Mouse (Mus musculus) hindbrain, embryonic 10.5 days (tissue): ENCODE results near the gene Mlh3. TPM values are rescaled to one million over a fixed set of nuclear protein-coding genes. Genes with fewer than 3 reads are reported as not detected.

Source experiments
- DNase-seq: peaks from one replicate; pipeline ENCODE4 v3.0.0-alpha.2; 2017; ENCODE audit warnings: low spot score
- H3K27ac ChIP-seq: fragments of 300-500 bp; sonication (generic); 2 replicates; pipeline ENCODE4 v1.5.1; 2016; ENCODE audit warnings: mild to moderate bottlenecking, moderate library complexity
- H3K27me3 ChIP-seq: fragments of 300-500 bp; sonication (generic); 2 replicates; pipeline ENCODE4 v1.6.1; 2016; ENCODE audit warnings: mild to moderate bottlenecking; ENCODE audit not compliant: poor library complexity, insufficient read depth, severe bottlenecking
- H3K36me3 ChIP-seq: fragments of 300-500 bp; sonication (generic); 2 replicates; pipeline ENCODE4 v1.6.1; 2016; ENCODE audit warnings: mild to moderate bottlenecking, moderate library complexity
- H3K4me1 ChIP-seq: fragments of 300-500 bp; sonication (generic); replicated peaks from 2 replicates; pipeline ENCODE4 v1.6.1; 2016; ENCODE audit warnings: mild to moderate bottlenecking
- H3K4me3 ChIP-seq: fragments of 300-500 bp; sonication (generic); 2 replicates; pipeline ENCODE4 v1.5.1; 2016; ENCODE audit warnings: mild to moderate bottlenecking, moderate library complexity
- H3K9me3 ChIP-seq: fragments of 300-500 bp; sonication (generic); 2 replicates; pipeline ENCODE4 v1.6.1; 2016; ENCODE audit warnings: mild to moderate bottlenecking, moderate library complexity
- WGBS: fragments of 180-500 bp; shearing (Covaris S2); methylation state at CpG from one replicate; pipeline ENCODE4 v1.1.7; 2016; 5-methylcytosine and 5-hydroxymethylcytosine counted together
- polyA plus RNA-seq: library from polyadenylated mRNA; unstranded; fragments of >200 nt; fragmentation: Nextera tagmentation; extraction: Ambion mirVana; gene quantifications from 2 replicates; pipeline ENCODE4 v1.2.1, GENCODE M21; 2016

The Mlh3 gene
- polyA plus RNA-seq, 1 experiment from 2014 or later: 5.5 TPM

DNA sequence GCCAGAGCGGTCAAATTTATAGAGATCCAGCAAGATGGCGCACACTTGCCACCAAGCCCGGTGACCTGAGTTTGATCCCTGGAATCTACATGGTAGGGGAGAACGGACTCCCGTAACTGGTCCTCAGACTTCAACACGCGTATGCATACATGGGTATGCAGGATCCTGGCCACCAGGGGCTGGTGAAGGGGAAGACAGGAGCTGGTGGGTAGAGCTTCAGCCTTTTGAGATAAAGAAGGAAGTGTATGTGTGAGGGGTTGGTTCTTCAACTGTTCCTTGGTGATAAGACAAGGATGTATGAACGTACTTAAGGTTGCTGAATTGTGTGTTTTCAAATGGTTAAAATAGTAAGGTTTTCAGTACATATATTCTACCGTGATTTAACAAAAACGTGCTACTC lies 8.5 kb upstream of the Mlh3 start:
- H3K9me3 ChIP-seq: 0 out of 2 replicates have a peak, but pooled peaks cover 7% of the 10 kb centered on the region
- peaks cover 12% of the 10 kb centered on the region for H3K4me1 ChIP-seq
- no peak overlapping the region for H3K4me3 ChIP-seq
- 93% methylated on average over 10 of the region's 10 CpGs for WGBS
- peaks cover 19% of the 10 kb centered on the region for H3K36me3 ChIP-seq
- DNase-seq: no peak
- no peaks in the 10 kb centered on the region for H3K27me3 ChIP-seq
- H3K27ac ChIP-seq: no peak overlapping the region

DNA sequence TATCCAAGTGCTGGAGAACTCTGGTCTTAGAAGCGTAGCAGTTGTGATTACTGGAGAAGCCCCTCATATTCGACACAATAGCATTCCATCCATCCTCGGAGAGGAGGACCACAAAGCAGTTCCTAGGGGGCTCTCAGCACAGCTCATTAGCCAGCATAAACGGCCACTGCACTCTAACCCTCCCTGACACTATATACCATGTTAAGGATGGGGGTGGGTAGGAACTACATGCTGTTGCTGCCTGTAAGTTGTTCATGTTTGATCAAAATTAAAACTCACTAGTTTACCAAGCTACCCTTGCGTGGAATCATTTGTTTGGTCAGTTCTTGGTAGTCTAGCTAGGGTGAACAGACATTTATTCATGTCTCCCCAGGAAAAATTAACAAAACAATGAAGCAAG lies 5.9 kb upstream of the Mlh3 start:
- 75% methylated on average over 5 of the region's 5 CpGs for WGBS
- Histone ChIP-seq H3K36me3 (peaks cover 19% of the 10 kb centered on the region), H3K4me1 (peaks cover 12% of the 10 kb centered on the region), H3K4me3 (no peak overlapping the region), H3K27ac (no peak overlapping the region), H3K9me3 (0 out of 2 replicates have a peak, but pooled peaks cover 7% of the 10 kb centered on the region), H3K27me3 (no peaks in the 10 kb centered on the region)
- no peak for DNase-seq

DNA sequence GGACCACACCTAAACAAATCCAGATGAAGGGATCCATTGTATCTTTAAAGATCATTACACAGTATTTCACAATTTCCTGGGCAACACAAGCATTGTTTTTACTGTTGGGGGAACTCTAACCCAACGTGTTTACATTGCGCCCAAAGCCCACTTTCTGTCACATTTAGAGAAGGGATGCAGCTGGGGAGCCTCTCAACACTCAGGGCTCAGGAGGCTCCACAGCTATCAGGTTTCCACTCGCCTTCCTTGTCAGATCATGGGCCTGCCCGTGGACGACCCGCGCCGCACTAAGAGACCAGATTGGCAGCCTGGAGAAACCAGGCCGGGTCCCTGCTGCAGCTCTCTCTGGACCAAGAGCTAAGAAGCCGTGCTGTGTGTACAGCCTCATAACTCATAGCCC lies 3.1 kb upstream of the Mlh3 start:
- DNase-seq: peak; percentile 42
- Histone ChIP-seq H3K27ac (no peak overlapping the region), H3K4me3 (no peak overlapping the region), H3K9me3 (0 out of 2 replicates have a peak, but pooled peaks cover 7% of the 10 kb centered on the region), H3K27me3 (no peaks in the 10 kb centered on the region), H3K36me3 (peaks cover 23% of the 10 kb centered on the region), H3K4me1 (peaks cover 5% of the 10 kb centered on the region)
- WGBS: 70% methylated on average over 10 of the region's 10 CpGs

DNA sequence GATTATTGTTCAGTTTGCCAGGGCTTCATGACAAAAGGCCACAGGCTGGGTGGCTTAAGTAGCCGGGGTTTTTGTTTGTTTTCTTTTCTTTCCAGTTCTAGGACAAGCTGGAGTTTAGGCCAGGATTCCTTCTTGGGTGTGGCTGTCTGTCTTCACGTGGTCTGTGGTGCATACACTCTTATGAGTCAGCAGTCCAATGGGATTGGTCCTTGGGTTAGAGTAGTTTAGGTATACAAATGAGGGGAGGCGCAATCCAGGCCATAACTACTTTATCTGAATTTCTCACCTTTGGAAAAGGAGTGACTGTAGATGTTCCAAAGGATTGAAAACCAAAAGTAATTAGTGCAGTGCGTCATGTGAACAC lies 1.4 kb upstream of the Mlh3 start:
- peaks cover 25% of the 10 kb centered on the region for H3K36me3 ChIP-seq
- H3K4me1 ChIP-seq: peaks cover 5% of the 10 kb centered on the region
- DNase-seq: no peak
- no peak overlapping the region for H3K4me3 ChIP-seq
- no peaks in the 10 kb centered on the region for H3K27me3 ChIP-seq
- H3K9me3 ChIP-seq: 0 out of 2 replicates have a peak, but pooled peaks cover 7% of the 10 kb centered on the region
- H3K27ac ChIP-seq: no peak overlapping the region
- whole genome bisulfite sequencing: 72% methylated on average over 4 of the region's 4 CpGs

DNA sequence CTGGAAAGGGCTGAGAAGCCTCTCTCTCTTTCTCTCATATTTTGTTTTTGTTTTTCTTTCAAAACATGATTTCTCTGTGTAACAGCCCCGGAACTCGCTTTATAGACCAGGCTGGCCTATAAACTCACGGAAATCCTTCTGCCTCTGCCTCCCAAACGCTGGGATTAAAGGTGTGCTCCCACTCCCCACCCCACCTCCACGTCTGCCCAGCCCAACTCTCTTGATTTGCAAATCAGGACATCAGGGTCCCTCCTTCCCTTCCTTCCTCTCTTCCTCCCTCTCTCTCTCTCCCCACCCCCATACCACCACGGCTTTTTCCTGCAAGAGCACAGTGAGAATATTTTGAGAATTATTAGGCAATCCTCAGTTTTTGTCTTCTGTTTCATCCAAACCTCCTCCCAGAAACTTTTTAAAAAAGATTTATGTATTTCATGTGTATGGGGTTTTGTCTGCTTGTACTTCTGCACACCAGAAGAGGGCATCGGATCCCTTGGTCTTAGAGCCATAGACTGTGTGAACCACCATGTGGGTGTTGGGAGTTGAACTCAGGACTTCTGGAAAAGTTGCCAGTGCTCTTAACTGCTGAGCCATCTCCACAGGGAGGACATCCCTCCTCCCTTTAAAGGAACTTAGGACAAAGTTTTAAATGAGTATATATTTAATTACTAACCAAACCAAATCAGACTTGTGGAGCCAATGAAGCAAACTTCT lies 888 bp upstream of the Mlh3 start:
- Histone ChIP-seq H3K36me3 (peaks cover 25% of the 10 kb centered on the region), H3K27me3 (no peaks in the 10 kb centered on the region), H3K27ac (no peak overlapping the region), H3K4me1 (peaks cover 5% of the 10 kb centered on the region), H3K9me3 (0 out of 2 replicates have a peak, but pooled peaks cover 7% of the 10 kb centered on the region), H3K4me3 (no peak overlapping the region)
- DNase-seq: no peak
- 78% methylated on average over 7 of the region's 7 CpGs for WGBS

DNA sequence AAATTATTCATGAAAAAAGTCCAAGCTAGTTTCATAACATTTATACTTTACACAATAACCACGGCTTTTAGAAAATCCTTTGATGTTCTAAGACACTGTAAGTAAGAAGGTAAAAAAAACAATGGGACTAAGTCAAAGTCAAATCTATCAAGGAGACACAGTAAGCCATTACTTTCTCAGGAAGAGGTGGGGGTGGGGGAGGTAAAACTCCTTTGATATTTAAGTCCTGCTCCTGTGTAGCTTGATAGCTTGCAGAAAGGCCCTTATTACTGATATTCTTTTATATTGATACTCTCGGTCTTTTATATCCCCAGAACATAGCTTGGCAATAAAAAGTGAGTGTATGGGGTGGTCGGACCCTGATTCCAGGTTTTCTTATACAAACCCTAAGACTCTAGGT lies 578 bp downstream of the Mlh3 start:
- Histone ChIP-seq H3K27ac (peak overlapping the region; percentile 92), H3K4me3 (peak overlapping the region; percentile 63), H3K36me3 (peaks cover 14% of the 10 kb centered on the region), H3K27me3 (no peaks in the 10 kb centered on the region), H3K4me1 (peaks cover 5% of the 10 kb centered on the region), H3K9me3 (0 out of 2 replicates have a peak, but pooled peaks cover 7% of the 10 kb centered on the region)
- WGBS: 64% methylated on average over 3 of the region's 3 CpGs
- no peak for DNase-seq

DNA sequence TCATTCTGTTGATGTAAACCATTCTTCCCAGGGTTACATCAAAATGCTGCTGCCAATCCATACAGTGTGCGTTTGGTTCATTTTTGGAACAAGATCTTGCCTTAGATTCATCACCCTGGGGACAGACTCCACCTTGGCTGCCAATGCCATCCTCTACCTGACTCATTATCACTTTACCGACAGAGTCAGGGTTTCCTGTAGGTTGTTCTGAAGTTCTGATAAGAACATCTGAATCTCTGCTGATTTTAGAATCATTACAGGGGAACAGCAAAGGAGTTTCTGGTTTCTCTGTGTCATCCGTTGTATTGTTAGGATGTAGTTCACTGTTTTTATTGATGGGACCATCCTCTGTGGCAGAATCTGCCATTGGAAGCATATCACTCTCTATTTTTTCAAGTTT lies 4.2 kb downstream of the Mlh3 start:
- Histone ChIP-seq H3K27me3 (no peaks in the 10 kb centered on the region), H3K9me3 (no peaks in the 10 kb centered on the region), H3K36me3 (peaks cover 10% of the 10 kb centered on the region), H3K4me3 (no peak overlapping the region), H3K4me1 (peaks cover 5% of the 10 kb centered on the region), H3K27ac (no peak overlapping the region)
- WGBS: 94% methylated on average over 3 of the region's 3 CpGs
- DNase-seq: no peak

DNA sequence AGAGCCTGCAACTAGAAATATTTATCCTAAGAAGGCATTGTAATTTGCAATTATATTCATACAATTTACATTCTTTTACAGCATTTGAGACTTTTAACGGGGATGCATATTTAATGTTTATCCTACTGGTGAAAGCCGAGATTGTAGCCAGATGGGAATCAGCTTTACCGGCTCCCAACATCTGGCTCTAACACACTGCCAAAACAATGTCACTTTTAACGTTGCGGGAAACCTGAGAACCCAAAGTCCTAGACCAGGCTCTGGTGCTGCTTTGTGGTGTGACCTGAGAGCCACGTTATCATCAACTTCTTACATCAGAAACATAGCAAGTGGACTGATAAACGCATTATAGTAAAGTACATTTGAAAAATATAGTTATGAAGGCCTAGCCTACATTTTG lies 5.5 kb downstream of the Mlh3 start:
- no peak for DNase-seq
- H3K36me3 ChIP-seq: peaks cover 10% of the 10 kb centered on the region
- H3K27ac ChIP-seq: no peak overlapping the region
- peaks cover 2% of the 10 kb centered on the region for H3K4me1 ChIP-seq
- WGBS: 61% methylated on average over 7 of the region's 7 CpGs
- H3K27me3 ChIP-seq: no peaks in the 10 kb centered on the region
- no peak overlapping the region for H3K4me3 ChIP-seq
- H3K9me3 ChIP-seq: no peaks in the 10 kb centered on the region

DNA sequence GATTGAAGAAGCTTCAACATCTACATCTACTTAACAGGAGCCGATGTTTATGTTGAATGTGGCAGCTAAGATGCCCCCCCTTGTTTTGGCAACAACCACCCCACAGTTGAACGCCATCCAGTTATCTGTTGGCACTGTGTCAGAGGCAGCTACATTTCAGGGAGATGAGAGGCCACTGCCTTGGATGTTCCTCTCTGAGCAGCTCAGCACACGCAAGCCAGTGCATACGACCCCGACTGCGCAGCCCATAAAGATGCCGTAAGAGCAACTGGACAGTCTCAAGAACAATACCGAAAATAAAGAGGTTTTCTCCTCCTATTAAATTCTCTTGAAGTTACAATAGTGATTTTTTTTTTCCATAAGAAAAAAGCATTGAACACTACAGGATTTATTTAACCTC lies 5.9 kb downstream of the Mlh3 start:
- Histone ChIP-seq H3K4me1 (no peaks in the 10 kb centered on the region), H3K9me3 (no peaks in the 10 kb centered on the region), H3K4me3 (no peak overlapping the region), H3K27me3 (no peaks in the 10 kb centered on the region), H3K36me3 (peaks cover 10% of the 10 kb centered on the region), H3K27ac (0 out of 2 replicates have a peak overlapping the region, but pooled peaks have one; percentile 12)
- 85% methylated on average over 8 of the region's 8 CpGs for WGBS
- DNase-seq: no peak

DNA sequence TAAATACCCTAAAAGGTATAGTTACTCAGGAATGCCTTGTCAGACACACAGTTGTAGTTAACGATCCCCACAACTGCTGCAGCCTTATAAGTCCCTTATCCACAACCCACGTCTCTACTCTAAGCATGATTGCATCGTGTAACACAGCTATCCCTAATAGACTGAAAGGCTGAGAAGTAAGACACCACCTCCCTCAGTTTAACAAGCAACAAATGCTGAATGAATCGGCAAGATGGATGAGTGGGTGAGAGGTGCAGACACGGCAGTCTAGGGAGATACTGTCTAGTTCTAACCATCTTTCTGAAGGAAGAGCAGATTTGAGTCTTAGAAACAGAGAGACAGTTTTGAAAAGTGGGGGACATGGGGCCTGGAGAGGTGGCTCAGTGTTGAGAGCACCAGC lies 7.2 kb downstream of the Mlh3 start:
- H3K36me3 ChIP-seq: peaks cover 6% of the 10 kb centered on the region; the same call in 1 of the 2 replicates
- H3K27me3 ChIP-seq: no peaks in the 10 kb centered on the region
- no peak for DNase-seq
- no peak overlapping the region for H3K4me3 ChIP-seq
- H3K27ac ChIP-seq: no peak overlapping the region
- WGBS: 87% methylated on average over 5 of the region's 5 CpGs
- H3K4me1 ChIP-seq: no peaks in the 10 kb centered on the region
- H3K9me3 ChIP-seq: no peaks in the 10 kb centered on the region

DNA sequence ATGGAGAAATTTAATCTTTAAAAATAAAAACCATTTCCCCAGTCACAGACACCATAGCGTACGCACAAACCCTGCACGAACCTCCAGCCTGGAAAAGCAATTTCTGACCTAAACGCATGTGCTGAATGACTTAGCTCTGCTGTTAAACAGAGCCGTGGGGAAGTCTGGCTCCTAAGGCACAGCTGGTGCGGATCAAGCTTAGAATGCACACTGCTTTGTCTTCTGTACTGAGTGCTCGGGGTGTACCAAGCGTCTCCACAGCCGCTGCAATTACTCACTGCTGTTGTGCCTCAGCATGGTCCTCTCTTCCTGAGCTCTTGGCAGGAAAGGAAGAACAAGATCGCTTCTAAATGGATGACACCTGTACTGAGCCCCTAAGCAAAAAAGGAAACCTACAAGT lies 7.9 kb downstream of the Mlh3 start:
- H3K4me3 ChIP-seq: no peak overlapping the region
- WGBS: 62% methylated on average over 10 of the region's 10 CpGs
- H3K9me3 ChIP-seq: no peaks in the 10 kb centered on the region
- H3K27ac ChIP-seq: no peak overlapping the region
- no peaks in the 10 kb centered on the region for H3K4me1 ChIP-seq
- no peaks in the 10 kb centered on the region for H3K27me3 ChIP-seq
- peak; percentile 23 for DNase-seq
- H3K36me3 ChIP-seq: peaks cover under 1% of the 10 kb centered on the region; the same call in 1 of the 2 replicates

DNA sequence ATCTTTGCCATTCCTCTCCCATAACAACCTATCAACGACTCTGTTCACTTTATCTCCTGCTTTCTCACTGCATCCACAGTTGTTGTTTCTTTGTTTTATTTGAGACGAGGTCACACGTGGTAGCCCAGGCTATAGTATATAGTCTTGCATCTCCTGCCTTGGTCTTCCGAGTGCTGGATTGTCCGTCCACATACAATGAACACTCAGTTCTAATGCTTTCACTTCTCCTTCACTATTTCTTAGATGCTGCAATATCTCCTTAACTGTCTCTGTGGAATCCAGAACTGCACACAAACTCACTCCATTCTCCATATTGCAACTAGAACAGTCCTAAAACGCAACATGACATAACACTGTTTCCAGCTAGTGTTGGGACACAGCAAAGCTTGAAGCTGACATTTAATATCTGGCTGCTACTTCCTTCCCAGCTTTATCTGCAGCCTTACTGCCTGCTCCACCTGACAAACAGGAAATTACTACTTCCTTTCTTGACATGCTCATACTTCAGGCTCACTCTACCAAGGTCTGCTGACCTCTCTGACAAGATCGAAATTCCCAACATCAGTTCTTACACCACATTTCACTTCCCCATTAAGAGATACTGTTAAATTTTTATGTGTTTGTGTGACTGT lies 13.3 kb downstream of the Mlh3 start:
- Histone ChIP-seq H3K27ac (no peak overlapping the region), H3K9me3 (no peaks in the 10 kb centered on the region)
- WGBS: 85% methylated on average over 7 of the region's 7 CpGs

DNA sequence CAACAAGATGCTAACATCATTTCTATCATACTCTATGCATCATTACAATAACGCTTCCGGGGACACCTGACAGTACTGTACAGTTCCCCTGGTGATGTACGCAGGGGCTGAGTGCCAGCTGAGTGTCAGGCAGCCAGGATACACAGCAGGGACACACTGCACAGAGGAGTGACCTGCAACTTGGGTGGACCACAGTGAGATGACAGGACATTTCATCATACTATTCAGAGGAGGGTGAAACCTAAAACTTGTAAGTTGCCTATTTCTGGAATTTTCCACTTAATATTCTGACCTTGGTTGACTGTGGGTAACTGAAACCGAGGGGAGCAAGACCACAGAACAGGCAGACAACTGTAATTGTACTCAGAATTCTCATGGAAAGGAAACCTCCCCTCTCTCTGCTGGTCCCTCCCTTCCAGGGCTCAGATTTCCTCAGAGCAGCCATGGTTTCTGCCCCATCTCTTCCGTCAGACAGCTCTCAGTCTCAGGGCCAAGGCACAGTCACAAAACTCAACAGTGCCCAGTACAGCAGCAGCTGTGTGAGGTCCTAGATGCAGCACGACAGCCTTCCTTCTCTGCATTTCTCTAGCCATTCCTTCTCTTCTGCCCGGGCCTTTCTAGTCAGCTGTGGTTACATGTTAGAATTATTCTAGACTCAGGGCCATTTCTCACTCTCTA lies 14.2 kb downstream of the Mlh3 start:
- DNase-seq: no peak
- Histone ChIP-seq H3K9me3 (no peaks in the 10 kb centered on the region), H3K27ac (no peak overlapping the region), H3K27me3 (no peaks in the 10 kb centered on the region), H3K36me3 (no peaks in the 10 kb centered on the region), H3K4me1 (no peaks in the 10 kb centered on the region), H3K4me3 (no peak overlapping the region)
- WGBS: 70% methylated on average over 7 of the region's 7 CpGs

More for the DNA sequence above, 13.3 kb downstream of the Mlh3 start:
- Histone ChIP-seq H3K4me1 (no peaks in the 10 kb centered on the region), H3K36me3 (no peaks in the 10 kb centered on the region), H3K27me3 (no peaks in the 10 kb centered on the region), H3K4me3 (no peak overlapping the region)
- no peak for DNase-seq
